Mouse (Mus musculus): ENCODE measurements around the gene Med12l.

DNA sequence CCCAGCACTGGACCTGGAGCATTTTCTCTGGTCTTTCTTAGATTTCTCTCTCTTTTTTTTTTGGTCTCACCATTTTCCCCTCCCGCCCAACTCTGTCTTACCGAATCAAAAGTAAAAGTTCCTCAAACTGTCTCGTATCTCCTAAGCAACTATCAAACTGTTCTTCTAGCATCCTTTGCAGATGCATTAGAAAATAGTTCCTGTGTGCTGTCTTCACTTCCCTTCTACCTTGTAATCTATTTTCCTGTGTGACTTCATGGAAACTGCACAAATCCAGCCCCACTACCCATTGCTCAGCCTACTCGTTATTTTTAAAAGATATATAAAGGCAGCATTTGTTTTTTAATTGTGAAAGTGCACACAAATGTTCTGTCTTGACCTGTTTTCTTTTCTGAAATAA lies 126.3 kb downstream of the Med12l start:
- TF ChIP-seq TAL1 (IDR thresholded peaks at IDR 0.05; ENCODE audit: low read length) = no peak
- no peak for TF ChIP-seq GATA1 (IDR thresholded peaks at IDR 0.05; ENCODE audit: low read length)

Data from erythroblast, embryonic 14.5 days (primary cell).